Mouse (Mus musculus): ENCODE measurements around the gene Adprm. TPM values are rescaled to one million over a fixed set of nuclear protein-coding genes. Genes with fewer than 3 reads are reported as not detected.

Adprm gene
- polyA plus RNA-seq, 1 experiment from 2014 or later: 35.3 TPM

DNA sequence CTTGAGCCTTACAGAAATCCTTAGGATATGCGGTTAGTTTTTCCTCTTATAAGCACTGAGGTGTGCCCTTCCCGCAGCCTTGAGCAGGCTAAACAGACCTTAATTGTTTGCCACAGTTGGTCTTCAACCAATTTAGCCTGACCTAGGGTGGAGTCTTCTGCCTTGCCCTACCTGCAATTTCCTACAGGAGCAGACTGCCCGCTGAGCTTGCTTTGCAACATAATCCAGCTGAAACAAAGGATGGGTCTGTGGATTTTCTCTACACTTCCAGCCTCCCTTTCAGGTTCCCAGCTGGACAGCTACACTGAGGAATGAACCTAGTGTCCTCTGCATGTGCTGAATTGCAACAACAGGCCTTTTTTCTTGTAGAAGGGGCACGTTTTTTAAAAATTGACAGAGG lies 40.8 kb downstream of the Adprm start:
- ATAC-seq (ENCODE audit: insufficient number of reproducible peaks, low FRiP score, low TSS enrichment, low read depth) (no peak), DNase-seq (ENCODE audit: low spot score) (no peak)
- no peak overlapping the region for H3K4me3 ChIP-seq (ENCODE audit: low read depth, low read length)
- H3K4me1 ChIP-seq (ENCODE audit: control insufficient read depth, insufficient read depth, low read length): no peaks in the 10 kb centered on the region
- no peaks in the 10 kb centered on the region for H3K9me3 ChIP-seq (ENCODE audit: control insufficient read depth, low read length)
- H3K9ac ChIP-seq (ENCODE audit: low read length): no peak overlapping the region
- H3K27ac ChIP-seq (replicated peaks; ENCODE audit: low read depth, low read length): no peak overlapping the region
- H3K36me3 ChIP-seq (ENCODE audit: control insufficient read depth, insufficient read depth, low read length): no peaks in the 10 kb centered on the region
- WGBS: 45% methylated on average over 4 of the region's 4 CpGs
- no peak overlapping the region for H3K4me2 ChIP-seq (ENCODE audit: low read depth, severe bottlenecking)
- no peaks in the 10 kb centered on the region for H3K27me3 ChIP-seq (ENCODE audit: control insufficient read depth, insufficient read depth, low read length)

- no peak overlapping the region for H3K27ac ChIP-seq (replicated peaks; ENCODE audit: low read depth, low read length)
- no peaks in the 10 kb centered on the region for H3K27me3 ChIP-seq (ENCODE audit: control insufficient read depth, insufficient read depth, low read length)
- no peak overlapping the region for H3K4me2 ChIP-seq (ENCODE audit: low read depth, severe bottlenecking)
- 9% methylated on average over 8 of the region's 8 CpGs for WGBS
- H3K4me3 ChIP-seq (ENCODE audit: low read depth, low read length): no peak overlapping the region
- DNase-seq (ENCODE audit: low spot score) (no peak), ATAC-seq (ENCODE audit: insufficient number of reproducible peaks, low FRiP score, low TSS enrichment, low read depth) (no peak)
- no peak overlapping the region for H3K9ac ChIP-seq (ENCODE audit: low read length)
- H3K36me3 ChIP-seq (ENCODE audit: control insufficient read depth, insufficient read depth, low read length): no peaks in the 10 kb centered on the region
- no peaks in the 10 kb centered on the region for H3K4me1 ChIP-seq (ENCODE audit: control insufficient read depth, insufficient read depth, low read length)
- no peaks in the 10 kb centered on the region for H3K9me3 ChIP-seq (ENCODE audit: control insufficient read depth, low read length)
Measured at GRCm38 (mm10) chr11:67010430-67010829, 42.0 kb downstream of the Adprm start.

DNA sequence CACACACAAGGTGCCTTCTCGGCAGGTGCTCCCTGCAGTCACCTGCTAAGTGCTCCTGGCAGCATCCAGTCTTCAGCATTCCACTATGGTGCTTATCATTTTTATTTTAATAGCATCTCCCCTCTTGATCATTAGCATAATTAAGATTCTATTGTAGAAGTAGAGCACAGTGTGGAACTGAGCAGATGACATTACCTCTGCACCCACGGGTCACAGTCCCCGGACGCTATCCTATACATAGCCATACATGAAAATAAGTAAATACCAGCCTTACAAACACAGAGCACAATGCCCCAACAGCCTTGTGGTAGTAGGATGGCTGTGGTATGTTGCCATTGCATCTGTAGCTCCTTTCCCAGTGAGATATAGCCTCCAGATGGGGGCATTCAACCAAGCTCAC lies 43.9 kb downstream of the Adprm start:
- Histone ChIP-seq H3K27ac (replicated peaks; ENCODE audit: low read depth, low read length) (no peak overlapping the region), H3K4me3 (ENCODE audit: low read depth, low read length) (no peak overlapping the region), H3K4me2 (ENCODE audit: low read depth, severe bottlenecking) (no peak overlapping the region), H3K9me3 (ENCODE audit: control insufficient read depth, low read length) (no peaks in the 10 kb centered on the region), H3K9ac (ENCODE audit: low read length) (no peak overlapping the region), H3K27me3 (ENCODE audit: control insufficient read depth, insufficient read depth, low read length) (no peaks in the 10 kb centered on the region), H3K36me3 (ENCODE audit: control insufficient read depth, insufficient read depth, low read length) (no peaks in the 10 kb centered on the region), H3K4me1 (ENCODE audit: control insufficient read depth, insufficient read depth, low read length) (no peaks in the 10 kb centered on the region)
- 94% methylated on average over 4 of the region's 4 CpGs for WGBS
- DNase-seq (ENCODE audit: low spot score): no peak
- ATAC-seq (ENCODE audit: insufficient number of reproducible peaks, low FRiP score, low TSS enrichment, low read depth): no peak

DNA sequence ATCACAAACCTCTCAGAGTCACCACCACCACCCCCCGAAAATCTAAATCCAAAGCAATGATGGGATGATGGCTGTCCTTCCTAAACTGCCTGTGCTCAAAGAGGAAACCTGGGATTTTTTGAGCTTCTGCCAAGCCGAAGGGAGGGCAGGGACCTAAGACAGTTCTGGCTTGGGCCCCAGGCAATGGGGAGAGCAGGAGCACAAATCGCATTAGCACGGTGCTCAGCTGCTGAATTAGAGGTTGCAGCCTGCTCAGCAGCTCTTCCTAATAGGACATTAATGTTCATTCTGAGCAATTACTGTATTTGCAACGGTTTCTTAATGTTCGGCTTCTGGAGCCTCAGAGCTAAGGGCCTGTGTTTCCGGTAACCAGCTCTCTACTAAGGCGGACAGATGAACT lies 44.4 kb downstream of the Adprm start:
- DNase-seq (ENCODE audit: low spot score): no peak
- Histone ChIP-seq H3K9me3 (ENCODE audit: control insufficient read depth, low read length) (no peaks in the 10 kb centered on the region), H3K4me3 (ENCODE audit: low read depth, low read length) (no peak overlapping the region), H3K9ac (ENCODE audit: low read length) (no peak overlapping the region), H3K36me3 (ENCODE audit: control insufficient read depth, insufficient read depth, low read length) (no peaks in the 10 kb centered on the region), H3K27ac (replicated peaks; ENCODE audit: low read depth, low read length) (no peak overlapping the region), H3K4me2 (ENCODE audit: low read depth, severe bottlenecking) (no peak overlapping the region), H3K4me1 (ENCODE audit: control insufficient read depth, insufficient read depth, low read length) (no peaks in the 10 kb centered on the region), H3K27me3 (ENCODE audit: control insufficient read depth, insufficient read depth, low read length) (no peaks in the 10 kb centered on the region)
- 86% methylated on average over 8 of the region's 8 CpGs for WGBS
- ATAC-seq (ENCODE audit: insufficient number of reproducible peaks, low FRiP score, low TSS enrichment, low read depth): no peak

DNA sequence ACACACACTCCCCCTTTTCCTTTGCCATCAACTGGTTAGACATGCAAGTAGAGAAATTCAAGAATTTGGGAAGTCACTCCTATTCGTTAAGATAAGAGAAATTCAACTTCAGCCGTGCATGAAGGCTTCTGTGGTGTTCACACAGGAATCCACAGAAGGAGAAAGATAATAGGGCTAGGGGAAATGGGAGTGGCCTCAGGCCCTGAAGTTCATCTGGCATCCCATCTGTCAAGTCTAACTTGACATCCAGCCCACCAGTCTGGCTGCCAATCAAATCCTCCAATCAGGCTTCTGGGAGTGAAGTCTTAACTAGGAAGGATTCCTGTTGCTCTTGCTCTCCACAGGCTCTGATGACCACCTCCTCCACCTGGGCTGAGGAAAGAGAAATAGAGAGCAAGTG lies 49.5 kb downstream of the Adprm start:
- Histone ChIP-seq H3K9me3 (ENCODE audit: control insufficient read depth, low read length) (no peaks in the 10 kb centered on the region), H3K4me1 (ENCODE audit: control insufficient read depth, insufficient read depth, low read length) (no peaks in the 10 kb centered on the region), H3K27me3 (ENCODE audit: control insufficient read depth, insufficient read depth, low read length) (no peaks in the 10 kb centered on the region), H3K4me3 (ENCODE audit: low read depth, low read length) (no peak overlapping the region), H3K4me2 (ENCODE audit: low read depth, severe bottlenecking) (no peak overlapping the region), H3K9ac (ENCODE audit: low read length) (no peak overlapping the region), H3K36me3 (ENCODE audit: control insufficient read depth, insufficient read depth, low read length) (no peaks in the 10 kb centered on the region), H3K27ac (replicated peaks; ENCODE audit: low read depth, low read length) (no peak overlapping the region)
- DNase-seq (ENCODE audit: low spot score) (no peak), ATAC-seq (ENCODE audit: insufficient number of reproducible peaks, low FRiP score, low TSS enrichment, low read depth) (no peak)
- 70% methylated on average over 2 of the region's 2 CpGs for WGBS

- Histone ChIP-seq H3K4me3 (ENCODE audit: low read depth, low read length) (no peak overlapping the region), H3K27ac (replicated peaks; ENCODE audit: low read depth, low read length) (no peak overlapping the region), H3K9me3 (ENCODE audit: control insufficient read depth, low read length) (no peaks in the 10 kb centered on the region), H3K36me3 (ENCODE audit: control insufficient read depth, insufficient read depth, low read length) (no peaks in the 10 kb centered on the region), H3K4me2 (ENCODE audit: low read depth, severe bottlenecking) (no peak overlapping the region), H3K27me3 (ENCODE audit: control insufficient read depth, insufficient read depth, low read length) (no peaks in the 10 kb centered on the region), H3K9ac (ENCODE audit: low read length) (no peak overlapping the region), H3K4me1 (ENCODE audit: control insufficient read depth, insufficient read depth, low read length) (no peaks in the 10 kb centered on the region)
- WGBS: 52% methylated on average over 1 of the region's 1 CpGs
- ATAC-seq (ENCODE audit: insufficient number of reproducible peaks, low FRiP score, low TSS enrichment, low read depth) (no peak), DNase-seq (ENCODE audit: low spot score) (no peak)
Measured at GRCm38 (mm10) chr11:67001717-67002116, 50.7 kb downstream of the Adprm start.

DNA sequence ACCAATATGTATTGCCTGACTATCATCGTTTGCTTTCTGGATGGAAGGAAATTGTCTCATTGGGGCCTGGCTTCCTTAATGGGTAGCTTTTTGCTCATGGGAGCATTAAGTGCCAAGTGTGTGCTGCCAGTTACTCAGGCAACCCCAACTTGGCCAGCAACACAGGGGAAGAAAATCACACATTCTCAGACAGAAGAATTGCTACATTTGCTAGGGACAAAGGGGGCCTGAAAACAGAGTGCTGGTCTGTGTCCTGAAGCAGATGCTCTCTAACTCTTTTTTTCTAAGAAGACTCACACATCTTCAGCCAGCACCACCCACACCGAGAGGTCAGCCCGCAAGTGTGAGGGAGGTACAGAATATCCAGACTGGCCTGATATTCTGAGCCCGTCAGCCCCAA lies 51.7 kb downstream of the Adprm start:
- WGBS: 80% methylated on average over 4 of the region's 4 CpGs
- ATAC-seq (ENCODE audit: insufficient number of reproducible peaks, low FRiP score, low TSS enrichment, low read depth): no peak

DNA sequence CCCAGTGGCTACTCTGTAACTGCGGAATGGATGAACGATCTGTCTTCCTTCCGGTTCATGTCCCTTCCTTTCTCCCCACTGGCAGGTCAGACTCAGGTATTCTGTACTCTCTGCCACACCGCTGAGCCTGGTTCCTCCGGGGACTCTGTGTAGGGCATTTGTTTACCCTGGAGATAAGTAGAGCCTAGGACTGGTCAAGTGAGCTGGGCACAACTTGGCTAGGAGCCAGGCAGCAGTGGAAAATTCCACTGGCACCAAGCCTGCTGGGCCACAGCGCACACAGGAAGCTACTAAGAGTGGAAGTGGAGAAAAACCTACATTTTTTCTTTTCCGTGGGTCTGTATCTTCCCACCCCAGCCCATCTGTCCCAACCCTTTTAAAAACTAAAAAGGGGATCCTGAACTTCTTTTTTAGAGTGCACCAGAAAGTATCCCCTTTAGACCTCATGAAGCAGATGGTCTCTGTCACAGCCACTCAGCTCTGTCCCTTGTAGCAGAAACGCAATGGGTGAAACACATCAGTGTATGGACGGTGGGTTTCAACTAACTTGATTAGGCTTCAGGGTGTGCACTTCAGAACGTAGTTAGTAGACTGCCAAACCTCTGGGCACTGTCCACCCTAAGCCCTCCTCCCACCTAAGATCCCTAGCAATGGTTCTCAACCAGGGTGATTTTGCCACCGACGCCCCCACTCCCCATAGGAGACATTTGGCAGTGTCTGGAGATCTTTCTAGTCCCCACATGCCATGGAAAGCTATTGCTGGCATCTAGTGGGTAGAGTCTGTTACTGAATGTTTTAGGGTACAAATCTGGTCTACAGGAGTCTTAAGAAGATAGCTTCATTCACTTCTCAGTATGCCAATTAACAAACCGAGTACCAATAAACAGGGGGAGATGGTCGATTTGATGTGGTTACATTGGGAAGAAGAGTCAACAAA lies 53.7 kb downstream of the Adprm start:
- DNase-seq (ENCODE audit: low spot score): no peak
- no peak for ATAC-seq (ENCODE audit: insufficient number of reproducible peaks, low FRiP score, low TSS enrichment, low read depth)
- H3K27me3 ChIP-seq (ENCODE audit: control insufficient read depth, insufficient read depth, low read length): no peaks in the 10 kb centered on the region

More for the DNA sequence above, 51.7 kb downstream of the Adprm start:
- H3K9ac ChIP-seq (ENCODE audit: low read length): no peak overlapping the region
- no peak overlapping the region for H3K4me3 ChIP-seq (ENCODE audit: low read depth, low read length)
- no peak overlapping the region for H3K4me2 ChIP-seq (ENCODE audit: low read depth, severe bottlenecking)
- no peak overlapping the region for H3K27ac ChIP-seq (replicated peaks; ENCODE audit: low read depth, low read length)
- no peaks in the 10 kb centered on the region for H3K36me3 ChIP-seq (ENCODE audit: control insufficient read depth, insufficient read depth, low read length)
- no peaks in the 10 kb centered on the region for H3K27me3 ChIP-seq (ENCODE audit: control insufficient read depth, insufficient read depth, low read length)
- H3K4me1 ChIP-seq (ENCODE audit: control insufficient read depth, insufficient read depth, low read length): no peaks in the 10 kb centered on the region
- no peaks in the 10 kb centered on the region for H3K9me3 ChIP-seq (ENCODE audit: control insufficient read depth, low read length)
- no peak for DNase-seq (ENCODE audit: low spot score)

More for the DNA sequence above, 53.7 kb downstream of the Adprm start:
- Histone ChIP-seq H3K4me2 (ENCODE audit: low read depth, severe bottlenecking) (no peak overlapping the region), H3K4me3 (ENCODE audit: low read depth, low read length) (no peak overlapping the region), H3K27ac (replicated peaks; ENCODE audit: low read depth, low read length) (no peak overlapping the region), H3K4me1 (ENCODE audit: control insufficient read depth, insufficient read depth, low read length) (no peaks in the 10 kb centered on the region), H3K36me3 (ENCODE audit: control insufficient read depth, insufficient read depth, low read length) (no peaks in the 10 kb centered on the region), H3K9ac (ENCODE audit: low read length) (no peak overlapping the region), H3K9me3 (ENCODE audit: control insufficient read depth, low read length) (no peaks in the 10 kb centered on the region)
- WGBS: 90% methylated on average over 14 of the region's 14 CpGs

All from limb, embryonic 11.5 days (tissue).